Mouse (Mus musculus): Measurements from ENCODE around the gene Rundc3a. TPM values are rescaled to one million over a fixed set of nuclear protein-coding genes. Genes with fewer than 3 reads are reported as not detected.

The Rundc3a gene
- polyA plus RNA-seq (2015; fragmentation: Nextera tagmentation; extraction: Ambion mirVana), result 127 and 136 TPM in 2 replicates

- WGBS, result 0% methylated on average over 29 of the region's 34 CpGs
- H3K27me3 ChIP-seq (replicated peaks; ENCODE audit: control insufficient read depth, insufficient read depth, low read length), result no peaks in the 10 kb centered on the region
- peak; percentile 93 for ATAC-seq
- H3K4me2 ChIP-seq (ENCODE audit: low read length), result peak within 1 kb of the TSS; percentile 78
- peaks cover 39% of the 10 kb centered on the region for H3K4me1 ChIP-seq (ENCODE audit: control insufficient read depth, insufficient read depth, low read depth, low read length)
- H3K36me3 ChIP-seq (ENCODE audit: control insufficient read depth, insufficient read depth, low read length), result no peaks in the 10 kb centered on the region; the same call in 1 of the 2 replicates
- peak within 1 kb of the TSS; percentile 87 for H3K4me3 ChIP-seq (ENCODE audit: low read length)
- peak within 1 kb of the TSS; percentile 98 for H3K27ac ChIP-seq (ENCODE audit: low read depth, low read length)
- H3K9ac ChIP-seq (ENCODE audit: low read depth, low read length), result peak within 1 kb of the TSS; percentile 91
- no peaks in the 10 kb centered on the region for H3K9me3 ChIP-seq (ENCODE audit: control insufficient read depth, low read length)
These were observed at the start of gene Rundc3a for GRCm38 (mm10) chr11:102393238-102393634. Gene Rundc3a, plus strand, starts transcription at chr11:102393403.

GRCm38 (mm10) chr11:102344458-102344857 lies 48.7 kb upstream of the Rundc3a start:
- Histone ChIP-seq H3K27me3 (replicated peaks; ENCODE audit: control insufficient read depth, insufficient read depth, low read length) (no peaks in the 10 kb centered on the region), H3K4me1 (ENCODE audit: control insufficient read depth, insufficient read depth, low read depth, low read length) (no peaks in the 10 kb centered on the region), H3K4me2 (ENCODE audit: low read length) (no peak overlapping the region), H3K36me3 (ENCODE audit: control insufficient read depth, insufficient read depth, low read length) (no peaks in the 10 kb centered on the region), H3K9ac (ENCODE audit: low read depth, low read length) (no peak overlapping the region), H3K27ac (ENCODE audit: low read depth, low read length) (no peak overlapping the region), H3K4me3 (ENCODE audit: low read length) (no peak overlapping the region), H3K9me3 (ENCODE audit: control insufficient read depth, low read length) (no peaks in the 10 kb centered on the region)
- no peak for ATAC-seq
- WGBS, result 93% methylated on average over 3 of the region's 3 CpGs

- 62% methylated on average over 5 of the region's 5 CpGs for WGBS
- Histone ChIP-seq H3K4me3 (ENCODE audit: low read length) (no peak overlapping the region), H3K4me2 (ENCODE audit: low read length) (no peak overlapping the region), H3K9me3 (ENCODE audit: control insufficient read depth, low read length) (no peaks in the 10 kb centered on the region), H3K9ac (ENCODE audit: low read depth, low read length) (no peak overlapping the region), H3K27ac (ENCODE audit: low read depth, low read length) (no peak overlapping the region), H3K27me3 (replicated peaks; ENCODE audit: control insufficient read depth, insufficient read depth, low read length) (no peaks in the 10 kb centered on the region), H3K4me1 (ENCODE audit: control insufficient read depth, insufficient read depth, low read depth, low read length) (no peaks in the 10 kb centered on the region), H3K36me3 (ENCODE audit: control insufficient read depth, insufficient read depth, low read length) (no peaks in the 10 kb centered on the region)
- ATAC-seq, result no peak
These were observed 46.3 kb upstream of the Rundc3a start for GRCm38 (mm10) chr11:102346926-102347325.

- Histone ChIP-seq H3K4me3 (ENCODE audit: low read length) (no peak overlapping the region), H3K4me2 (ENCODE audit: low read length) (no peak overlapping the region), H3K27me3 (replicated peaks; ENCODE audit: control insufficient read depth, insufficient read depth, low read length) (no peaks in the 10 kb centered on the region), H3K9ac (ENCODE audit: low read depth, low read length) (no peak overlapping the region), H3K27ac (ENCODE audit: low read depth, low read length) (no peak overlapping the region), H3K9me3 (ENCODE audit: control insufficient read depth, low read length) (no peaks in the 10 kb centered on the region), H3K36me3 (ENCODE audit: control insufficient read depth, insufficient read depth, low read length) (no peaks in the 10 kb centered on the region), H3K4me1 (ENCODE audit: control insufficient read depth, insufficient read depth, low read depth, low read length) (no peaks in the 10 kb centered on the region)
- no peak for ATAC-seq
- 78% methylated on average over 5 of the region's 5 CpGs for WGBS
These were observed 45.5 kb upstream of the Rundc3a start for GRCm38 (mm10) chr11:102347683-102348082.

- Histone ChIP-seq H3K27ac (ENCODE audit: low read depth, low read length) (no peak overlapping the region), H3K4me1 (ENCODE audit: control insufficient read depth, insufficient read depth, low read depth, low read length) (no peaks in the 10 kb centered on the region), H3K27me3 (replicated peaks; ENCODE audit: control insufficient read depth, insufficient read depth, low read length) (no peaks in the 10 kb centered on the region), H3K9ac (ENCODE audit: low read depth, low read length) (no peak overlapping the region), H3K36me3 (ENCODE audit: control insufficient read depth, insufficient read depth, low read length) (no peaks in the 10 kb centered on the region), H3K9me3 (ENCODE audit: control insufficient read depth, low read length) (no peaks in the 10 kb centered on the region), H3K4me3 (ENCODE audit: low read length) (no peak overlapping the region), H3K4me2 (ENCODE audit: low read length) (no peak overlapping the region)
- ATAC-seq, result no peak
- 92% methylated on average over 7 of the region's 7 CpGs for WGBS
These were observed 45.1 kb upstream of the Rundc3a start for GRCm38 (mm10) chr11:102348101-102348585.

- ATAC-seq, result no peak
- Histone ChIP-seq H3K4me2 (ENCODE audit: low read length) (no peak overlapping the region), H3K4me3 (ENCODE audit: low read length) (no peak overlapping the region), H3K4me1 (ENCODE audit: control insufficient read depth, insufficient read depth, low read depth, low read length) (no peaks in the 10 kb centered on the region), H3K9me3 (ENCODE audit: control insufficient read depth, low read length) (no peaks in the 10 kb centered on the region), H3K36me3 (ENCODE audit: control insufficient read depth, insufficient read depth, low read length) (no peaks in the 10 kb centered on the region), H3K27me3 (replicated peaks; ENCODE audit: control insufficient read depth, insufficient read depth, low read length) (no peaks in the 10 kb centered on the region), H3K27ac (ENCODE audit: low read depth, low read length) (no peak overlapping the region), H3K9ac (ENCODE audit: low read depth, low read length) (no peak overlapping the region)
- WGBS, result 76% methylated on average over 11 of the region's 11 CpGs
These were observed 44.4 kb upstream of the Rundc3a start for GRCm38 (mm10) chr11:102348771-102349170.

GRCm38 (mm10) chr11:102349189-102349954 lies 43.8 kb upstream of the Rundc3a start:
- 86% methylated on average over 3 of the region's 3 CpGs for WGBS
- Histone ChIP-seq H3K27ac (ENCODE audit: low read depth, low read length) (no peak overlapping the region), H3K9me3 (ENCODE audit: control insufficient read depth, low read length) (no peaks in the 10 kb centered on the region), H3K4me1 (ENCODE audit: control insufficient read depth, insufficient read depth, low read depth, low read length) (no peaks in the 10 kb centered on the region), H3K36me3 (ENCODE audit: control insufficient read depth, insufficient read depth, low read length) (no peaks in the 10 kb centered on the region), H3K4me3 (ENCODE audit: low read length) (no peak overlapping the region), H3K4me2 (ENCODE audit: low read length) (no peak overlapping the region), H3K9ac (ENCODE audit: low read depth, low read length) (no peak overlapping the region), H3K27me3 (replicated peaks; ENCODE audit: control insufficient read depth, insufficient read depth, low read length) (no peaks in the 10 kb centered on the region)
- no peak for ATAC-seq

- Histone ChIP-seq H3K27ac (ENCODE audit: low read depth, low read length) (no peak overlapping the region), H3K4me2 (ENCODE audit: low read length) (no peak overlapping the region), H3K4me1 (ENCODE audit: control insufficient read depth, insufficient read depth, low read depth, low read length) (no peaks in the 10 kb centered on the region), H3K36me3 (ENCODE audit: control insufficient read depth, insufficient read depth, low read length) (no peaks in the 10 kb centered on the region), H3K4me3 (ENCODE audit: low read length) (no peak overlapping the region), H3K9me3 (ENCODE audit: control insufficient read depth, low read length) (no peaks in the 10 kb centered on the region), H3K27me3 (replicated peaks; ENCODE audit: control insufficient read depth, insufficient read depth, low read length) (no peaks in the 10 kb centered on the region), H3K9ac (ENCODE audit: low read depth, low read length) (no peak overlapping the region)
- no peak for ATAC-seq
- 88% methylated on average over 4 of the region's 4 CpGs for WGBS
These were observed 42.8 kb upstream of the Rundc3a start for GRCm38 (mm10) chr11:102350416-102350815.

- 87% methylated on average over 17 of the region's 17 CpGs for WGBS
- Histone ChIP-seq H3K9ac (ENCODE audit: low read depth, low read length) (no peak overlapping the region), H3K27me3 (replicated peaks; ENCODE audit: control insufficient read depth, insufficient read depth, low read length) (no peaks in the 10 kb centered on the region), H3K4me2 (ENCODE audit: low read length) (no peak overlapping the region), H3K4me3 (ENCODE audit: low read length) (no peak overlapping the region), H3K36me3 (ENCODE audit: control insufficient read depth, insufficient read depth, low read length) (no peaks in the 10 kb centered on the region), H3K4me1 (ENCODE audit: control insufficient read depth, insufficient read depth, low read depth, low read length) (no peaks in the 10 kb centered on the region), H3K9me3 (ENCODE audit: control insufficient read depth, low read length) (no peaks in the 10 kb centered on the region), H3K27ac (ENCODE audit: low read depth, low read length) (no peak overlapping the region)
- ATAC-seq, result no peak
These were observed 42.2 kb upstream of the Rundc3a start for GRCm38 (mm10) chr11:102350981-102351523.
